Comparison of ENCODE assay signal across 7 mouse cellular contexts in genomic region chr6:29433804-29434795, GRCm38 (mm10). TPM values are rescaled to one million over a fixed set of nuclear protein-coding genes. Genes with fewer than 3 reads are reported as not detected.
DNase-seq lines count a peak whose midpoint lies in the region; ATAC-seq and TF ChIP-seq lines count a peak whose summit lies in the region.

No protein-coding gene starts in this region.

- H3K4me3 ChIP-seq in ES-E14 (ENCODE audit: insufficient read depth in 1 of 2, low read depth in 1 of 2, low read length in 2 of 2, poor library complexity in 1 of 2, severe bottlenecking in 1 of 2) (peak overlapping the region; percentile 33 to 63), myocyte (peak overlapping the region; percentile 100)
- H3K4me3 ChIP-seq in hindbrain, postnatal 0 days (ENCODE audit: low read length) = peak overlapping the region; percentile 36

- peak overlapping the region; percentile 49 for H3ac ChIP-seq in myocyte (ENCODE audit: control insufficient read depth, insufficient read length)

- peak overlapping the region; percentile 60 for H3K4me2 ChIP-seq in hindbrain, postnatal 0 days (ENCODE audit: low read depth, low read length)
- peak overlapping the region; percentile 86 for H3K4me2 ChIP-seq in myocyte (ENCODE audit: low read depth)

- peak overlapping the region; percentile 16; the same call in 1 of the 2 replicates for H3K27ac ChIP-seq in ES-E14 (ENCODE audit: insufficient read depth, low read depth, low read length, poor library complexity, severe bottlenecking)
- peak overlapping the region; percentile 32; the same call in 1 of the 2 replicates for H3K27ac ChIP-seq in hindbrain, postnatal 0 days

- no peak for ATAC-seq in hindbrain, postnatal 0 days

- 9% methylated on average over 27 of the region's 27 CpGs for WGBS in hindbrain, postnatal 0 days

- peaks cover 13% of the 10 kb centered on the region for H3K27me3 ChIP-seq in hindbrain, postnatal 0 days (ENCODE audit: insufficient read depth, low read length)
- no peaks in the 10 kb centered on the region for H3K27me3 ChIP-seq in myocyte (ENCODE audit: control insufficient read depth, insufficient read depth, insufficient read length)

- peaks cover 44% of the 10 kb centered on the region for H3K79me2 ChIP-seq in myocyte (ENCODE audit: control insufficient read depth, insufficient read depth)

- no peak for TF ChIP-seq CTCF in hindbrain, postnatal 0 days (IDR thresholded peaks at IDR 0.05; ENCODE audit: low read depth)

- no peak for DNase-seq in ES-E14 (ENCODE audit: low read depth, low spot score)
- DNase-seq in adipocyte (ENCODE audit: low spot score) = peak; percentile 69
- DNase-seq in gastrocnemius, postnatal 10 days = peak; percentile 68
- DNase-seq in hindbrain, postnatal 0 days (ENCODE audit: low spot score) = peak; percentile 23
- no peak for DNase-seq in left cerebral cortex, adult 11 months (ENCODE audit: low spot score)
- no peak for DNase-seq in frontal cortex, postnatal 10 days (ENCODE audit: low spot score in 2 of 2)

- H3K9me3 ChIP-seq in ES-E14 (ENCODE audit: control insufficient read depth, insufficient read depth, low read depth, low read length) = no peaks in the 10 kb centered on the region
- H3K9me3 ChIP-seq in hindbrain, postnatal 0 days (ENCODE audit: low read length) = no peaks in the 10 kb centered on the region

- H3K9ac ChIP-seq in ES-E14 (ENCODE audit: insufficient read depth, low read depth, low read length, poor library complexity, severe bottlenecking) = peak overlapping the region; percentile 34
- H3K9ac ChIP-seq in hindbrain, postnatal 0 days (replicated peaks; ENCODE audit: low read length) = 0 out of 2 replicates have a peak overlapping the region, but pooled peaks have one; percentile 38

- TF ChIP-seq POLR2A in myocyte (IDR thresholded peaks at IDR 0.05; ENCODE audit: insufficient read length, low read depth) = peak; percentile 79

- peaks cover 0 to 23% of the 10 kb centered on the region in 2 experiments; a peak in 2 of 4 replicates for H3K4me1 ChIP-seq in ES-E14 (ENCODE audit: control insufficient read depth in 2 of 2, insufficient read depth in 2 of 2, low read length in 2 of 2, poor library complexity in 1 of 2)
- peaks cover 16% of the 10 kb centered on the region; the same call in 1 of the 2 replicates for H3K4me1 ChIP-seq in hindbrain, postnatal 0 days (ENCODE audit: insufficient read depth, low read length)

- in situ Hi-C loops in ES-E14 (cut with MboI; ENCODE audit: low sequenced_read_pairs in 2 of 2, unreplicated experiment in 2 of 2) = no loop called here

- no peaks in the 10 kb centered on the region for H3K36me3 ChIP-seq in ES-E14 (ENCODE audit: control insufficient read depth, insufficient read depth, low read length, poor library complexity, severe bottlenecking)
- H3K36me3 ChIP-seq in hindbrain, postnatal 0 days (ENCODE audit: insufficient read depth, low read length) = no peaks in the 10 kb centered on the region
- peaks cover 21% of the 10 kb centered on the region for H3K36me3 ChIP-seq in myocyte (ENCODE audit: control insufficient read depth, insufficient read depth)

TF ChIP-seq in ES-E14, 5 proteins besides CTCF, POLR2A, EP300 and RAD21:
- TF ChIP-seq ZNF384 (IDR thresholded peaks at IDR 0.05; ENCODE audit: low read depth, low read length) = no peak
- TF ChIP-seq HCFC1 (IDR thresholded peaks at IDR 0.05; ENCODE audit: borderline replicate concordance, insufficient read depth, low read length) = no peak
- no peak for TF ChIP-seq ZC3H11A (IDR thresholded peaks at IDR 0.05; ENCODE audit: borderline replicate concordance, low read depth, low read length)
- TF ChIP-seq CHD2 (IDR thresholded peaks at IDR 0.05; ENCODE audit: low read depth, low read length) = no peak
- no peak for TF ChIP-seq MAFK (IDR thresholded peaks at IDR 0.05; ENCODE audit: insufficient read depth, low read depth, low read length)

TF ChIP-seq in myocyte, 11 proteins besides CTCF, POLR2A, EP300 and RAD21:
- TF ChIP-seq TCF12 (IDR thresholded peaks at IDR 0.05; ENCODE audit: insufficient read depth, poor library complexity, severe bottlenecking) (no peak), POLR2AphosphoS2 (IDR thresholded peaks at IDR 0.05; ENCODE audit: insufficient read length, low read depth) (peak; percentile 82), E2F4 (IDR thresholded peaks at IDR 0.05; ENCODE audit: insufficient read depth) (no peak), MYOD1 (IDR thresholded peaks at IDR 0.05; ENCODE audit: control insufficient read depth in 1 of 3, insufficient read length in 2 of 3, low read depth in 2 of 3) (peak in 1 of 3 experiments; percentile 45), TCF3 (IDR thresholded peaks at IDR 0.05; ENCODE audit: insufficient read length, low read depth) (no peak), MAX (IDR thresholded peaks at IDR 0.05; ENCODE audit: low read depth) (no peak), CEBPB (IDR thresholded peaks at IDR 0.05; ENCODE audit: insufficient read depth, poor library complexity, severe bottlenecking) (no peak), REST (IDR thresholded peaks at IDR 0.05; ENCODE audit: insufficient read depth, insufficient read length) (no peak), MYOG (IDR thresholded peaks at IDR 0.05; ENCODE audit: control insufficient read depth in 1 of 3, insufficient read depth in 1 of 3, insufficient read length in 2 of 3, low read depth in 2 of 3) (peak in 1 of 3 experiments; percentile 30), SRF (IDR thresholded peaks at IDR 0.05; ENCODE audit: control insufficient read depth, insufficient read length, low read depth) (no peak)
TF ChIP-seq in myocyte: peak in this region for 3.

RNA-seq across cellular contexts. Expression of gene Flnc, which starts 1.0 kb away (rescaled TPM):
- 64.9 and 86.4 TPM in 2 replicates for total RNA-seq in ES-E14 (2012; rRNA removed)
- 100 to 1,000 TPM; 393 to 460 TPM for total RNA-seq in gastrocnemius, postnatal 10 days (2021)
- 17.6 and 19.4 TPM in 2 replicates for total RNA-seq in hindbrain, postnatal 0 days (2014; rRNA removed)
- 1.8 TPM in 2 replicates for polyA plus RNA-seq in hindbrain, postnatal 0 days (2015; fragmentation: Nextera tagmentation; extraction: Ambion mirVana)
- 268 TPM for polyA plus RNA-seq in myocyte (2012; fragmentation: generic; extraction: Trizol)

RNA-seq across cellular contexts. Expression of gene Atp6v1f, which starts 33.4 kb away (rescaled TPM):
- 173 and 182 TPM in 2 replicates for total RNA-seq in ES-E14 (2012; rRNA removed)
- total RNA-seq in gastrocnemius, postnatal 10 days (2021) = 100 to 1,000 TPM; 101 to 102 TPM
- total RNA-seq in hindbrain, postnatal 0 days (2014; rRNA removed) = 229 and 240 TPM in 2 replicates
- polyA plus RNA-seq in hindbrain, postnatal 0 days (2015; fragmentation: Nextera tagmentation; extraction: Ambion mirVana) = 371 and 385 TPM in 2 replicates
- polyA plus RNA-seq in myocyte (2012; fragmentation: generic; extraction: Trizol) = 242 TPM

RNA-seq across cellular contexts. Expression of gene Atp6v1fnb, which starts 37.1 kb away (rescaled TPM):
- total RNA-seq in ES-E14 (2012; rRNA removed) = 1.0 and 1.4 TPM in 2 replicates
- under 1 TPM in 1 of 2 experiments, not detected in 1; 0.41 TPM for total RNA-seq in gastrocnemius, postnatal 10 days (2021)
- total RNA-seq in hindbrain, postnatal 0 days (2014; rRNA removed) = 0.47 TPM in 1 of 2 replicates, not detected in the other
- 0.59 TPM in 1 of 2 replicates, not detected in the other for polyA plus RNA-seq in hindbrain, postnatal 0 days (2015; fragmentation: Nextera tagmentation; extraction: Ambion mirVana)
- polyA plus RNA-seq in myocyte (2012; fragmentation: generic; extraction: Trizol) = not detected

RNA-seq across cellular contexts. Expression of gene Ccdc136, which starts 38.0 kb away (rescaled TPM):
- total RNA-seq in ES-E14 (2012; rRNA removed) = 10.5 and 18.2 TPM in 2 replicates
- 10 to 100 TPM; 13.4 to 15.2 TPM for total RNA-seq in gastrocnemius, postnatal 10 days (2021)
- 58.1 and 79.4 TPM in 2 replicates for total RNA-seq in hindbrain, postnatal 0 days (2014; rRNA removed)
- 56.4 and 62.0 TPM in 2 replicates for polyA plus RNA-seq in hindbrain, postnatal 0 days (2015; fragmentation: Nextera tagmentation; extraction: Ambion mirVana)
- 16.7 TPM for polyA plus RNA-seq in myocyte (2012; fragmentation: generic; extraction: Trizol)

RNA-seq across cellular contexts. Expression of gene Opn1sw, which starts 45.8 kb away (rescaled TPM):
- 0.11 and 0.13 TPM in 2 replicates for total RNA-seq in ES-E14 (2012; rRNA removed)
- under 1 TPM; 0.26 to 0.47 TPM for total RNA-seq in gastrocnemius, postnatal 10 days (2021)
- total RNA-seq in hindbrain, postnatal 0 days (2014; rRNA removed) = 2.2 TPM in 1 of 2 replicates, not detected in the other
- 0.44 and 0.63 TPM in 2 replicates for polyA plus RNA-seq in hindbrain, postnatal 0 days (2015; fragmentation: Nextera tagmentation; extraction: Ambion mirVana)
- 0.17 TPM for polyA plus RNA-seq in myocyte (2012; fragmentation: generic; extraction: Trizol)

Comparison
In these comparisons a context has a peak if more than half of its experiments do, and no peak if none do; other contexts are left out.
1. DNase-seq: peak in adipocyte (single experiment), gastrocnemius, postnatal 10 days (single experiment) and hindbrain, postnatal 0 days (single experiment); none in ES-E14 (single experiment), left cerebral cortex, adult 11 months (single experiment) and frontal cortex, postnatal 10 days (0 of 2).
2. H3K4me3 ChIP-seq: peak in every context shown above with its lines; median percentile 100 in myocyte; 48 in ES-E14; 36 in hindbrain, postnatal 0 days.